Mouse (Mus musculus) stomach, postnatal 0 days (tissue): ENCODE results near the gene Stk38.

Source experiments
- CTCF ChIP-seq: IDR thresholded peaks from 2 replicates; pipeline ENCODE4 v1.5.1; 2016; ENCODE audit warnings: antibody characterized with exemption, low read depth, mild to moderate bottlenecking, moderate library complexity
- EP300 ChIP-seq: optimal IDR thresholded peaks from 2 replicates; pipeline ENCODE3; 2016; ENCODE audit warnings: antibody characterized with exemption

DNA sequence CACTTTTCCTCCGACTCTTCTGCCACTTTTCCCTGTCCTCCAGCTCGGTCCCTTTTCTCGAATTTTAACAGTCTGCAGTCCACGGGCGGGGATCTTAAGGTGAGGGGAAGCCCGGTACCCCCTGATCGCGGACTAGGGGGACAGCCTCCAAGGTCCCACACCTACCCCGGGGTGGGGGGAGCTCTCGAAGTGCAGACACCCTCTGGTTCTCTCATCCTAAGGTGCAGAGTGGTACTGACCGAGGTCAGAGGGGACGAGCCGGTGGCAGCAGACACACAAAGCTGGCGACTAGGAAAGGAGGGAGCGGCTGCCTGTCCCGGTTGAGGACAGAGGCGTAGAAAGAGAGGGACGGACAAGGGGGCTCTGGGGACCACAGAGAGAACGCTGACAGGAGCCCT is 553 bp downstream of the Stk38 start:
- TF ChIP-seq CTCF: no peak
- TF ChIP-seq EP300: no peak
